Mouse (Mus musculus) intestine, embryonic 14.5 days (tissue): ENCODE results near the gene Cyp20a1. TPM values are rescaled to one million over a fixed set of nuclear protein-coding genes. Genes with fewer than 3 reads are reported as not detected.

Experiments used
- ATAC-seq: fragments of 200-750 bp; cut with Nextera tagmentation; replicated peaks from 2 replicates; pipeline ENCODE4 v1.8.0; 2017; ENCODE audit warnings: low read depth, moderate number of reproducible peaks, moderate TSS enrichment, moderate library complexity; ENCODE audit not compliant: low FRiP score, low TSS enrichment
- DNase-seq: peaks from one replicate; pipeline ENCODE4 v3.0.0-alpha.2; 2018; ENCODE audit warnings: low spot score
- H3K27ac ChIP-seq: fragments of 300-500 bp; sonication (generic); 2 replicates; pipeline ENCODE4 v1.5.1; 2014; ENCODE audit warnings: low read depth, mild to moderate bottlenecking, control low read depth
- H3K27me3 ChIP-seq: fragments of 300-500 bp; sonication (generic); replicated peaks from 2 replicates; pipeline ENCODE4 v1.6.1; 2014; ENCODE audit warnings: low read length, control low read depth; ENCODE audit not compliant: control insufficient read depth, insufficient read depth
- H3K36me3 ChIP-seq: fragments of 300-500 bp; sonication (generic); 2 replicates; pipeline ENCODE4 v1.6.1; 2014; ENCODE audit warnings: low read length, control low read depth; ENCODE audit not compliant: control insufficient read depth, insufficient read depth
- H3K4me1 ChIP-seq: fragments of 300-500 bp; sonication (generic); replicated peaks from 2 replicates; pipeline ENCODE4 v1.6.1; 2014; ENCODE audit warnings: low read length, control low read depth, mixed read lengths; ENCODE audit not compliant: control insufficient read depth, insufficient read depth
- H3K4me2 ChIP-seq: fragments of 300-500 bp; sonication (generic); 2 replicates; pipeline ENCODE4 v1.6.1; 2014; ENCODE audit warnings: low read length
- H3K4me3 ChIP-seq: fragments of 300-500 bp; sonication (generic); 2 replicates; pipeline ENCODE4 v1.5.1; 2014; ENCODE audit warnings: low read depth, low read length, control low read depth, mixed read lengths
- H3K9ac ChIP-seq: fragments of 300-500 bp; sonication (generic); 2 replicates; pipeline ENCODE4 v1.6.1; 2014; ENCODE audit warnings: mild to moderate bottlenecking, low read length
- H3K9me3 ChIP-seq: fragments of 300-500 bp; sonication (generic); 2 replicates; pipeline ENCODE4 v1.6.1; 2016; ENCODE audit warnings: low read length, control low read depth; ENCODE audit not compliant: control insufficient read depth
- WGBS: fragments of 180-500 bp; shearing (Covaris S2); extraction: QIAGEN DNeasy Blood & Tissue Kit; methylation state at CpG from one replicate; pipeline ENCODE4 v1.1.7; 2014; 5-methylcytosine and 5-hydroxymethylcytosine counted together
- polyA plus RNA-seq: library from polyadenylated mRNA; unstranded; fragments of >200 nt; fragmentation: Nextera tagmentation; extraction: Ambion mirVana; gene quantifications from 2 replicates; pipeline ENCODE4 v1.2.1, GENCODE M21; 2014

Gene Cyp20a1
- 12.0 and 18.7 TPM in 2 replicates for polyA plus RNA-seq

GRCm38 (mm10) chr1:60342808-60343629 lies at the start of gene Cyp20a1:
Gene Cyp20a1 (plus strand): TSS chr1:60343323.
- Histone ChIP-seq H3K4me3 (peak within 1 kb of the TSS; percentile 66), H3K9me3 (no peaks in the 10 kb centered on the region), H3K36me3 (0 out of 2 replicates have a peak, but pooled peaks cover 5% of the 10 kb centered on the region), H3K4me2 (peak within 1 kb of the TSS; percentile 84), H3K9ac (peak within 1 kb of the TSS; percentile 71), H3K27me3 (no peaks in the 10 kb centered on the region), H3K4me1 (peaks cover 10% of the 10 kb centered on the region), H3K27ac (peak within 1 kb of the TSS; percentile 93)
- peak; percentile 92 for DNase-seq
- WGBS, result 2% methylated on average over 56 of the region's 60 CpGs
- peak; percentile 98 for ATAC-seq

GRCm38 (mm10) chr1:60293921-60294320 lies 49.2 kb upstream of the Cyp20a1 start:
- no peak for ATAC-seq
- Histone ChIP-seq H3K4me3 (no peak overlapping the region), H3K9ac (no peak overlapping the region), H3K4me1 (no peaks in the 10 kb centered on the region), H3K27ac (no peak overlapping the region), H3K4me2 (no peak overlapping the region), H3K27me3 (no peaks in the 10 kb centered on the region), H3K36me3 (peaks cover 57% of the 10 kb centered on the region), H3K9me3 (no peaks in the 10 kb centered on the region)
- no peak for DNase-seq
- 65% methylated on average over 1 of the region's 1 CpGs for WGBS

- Histone ChIP-seq H3K4me3 (peak overlapping the region; percentile 66), H3K4me2 (peak overlapping the region; percentile 84), H3K36me3 (0 out of 2 replicates have a peak, but pooled peaks cover under 1% of the 10 kb centered on the region), H3K27ac (peak overlapping the region; percentile 93), H3K4me1 (peaks cover 10% of the 10 kb centered on the region), H3K9me3 (no peaks in the 10 kb centered on the region), H3K27me3 (no peaks in the 10 kb centered on the region), H3K9ac (peak overlapping the region; percentile 71)
- ATAC-seq (peak; percentile 34), DNase-seq (no peak)
- 12% methylated on average over 14 of the region's 14 CpGs for WGBS
Measured at GRCm38 (mm10) chr1:60343630-60344455, 720 bp downstream of the Cyp20a1 start.

DNA sequence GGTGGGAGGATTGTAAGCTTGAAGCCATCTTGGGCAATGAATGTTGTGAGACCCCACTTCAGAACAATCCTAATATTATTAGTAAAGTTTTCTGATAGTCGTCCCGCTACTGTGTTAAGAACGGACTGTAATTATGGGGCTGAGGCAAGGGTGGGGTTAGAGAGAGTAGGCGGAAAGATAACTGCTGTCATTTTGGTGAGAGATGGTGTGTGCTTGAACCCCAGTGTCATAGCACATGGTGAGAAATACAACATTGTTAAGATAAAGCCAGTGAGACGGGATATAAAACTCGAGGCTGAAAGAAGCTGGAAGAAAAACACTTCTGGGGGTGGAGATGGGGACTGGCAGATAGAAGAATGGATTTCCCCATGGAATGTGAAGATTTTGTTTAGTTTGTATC lies 1.5 kb downstream of the Cyp20a1 start:
- Histone ChIP-seq H3K4me1 (peaks cover 10% of the 10 kb centered on the region), H3K27ac (peak overlapping the region; percentile 52; the same call in 1 of the 2 replicates), H3K36me3 (no peaks in the 10 kb centered on the region), H3K9me3 (peaks cover 6% of the 10 kb centered on the region; the same call in 1 of the 2 replicates), H3K27me3 (no peaks in the 10 kb centered on the region), H3K4me2 (peak overlapping the region; percentile 84; the same call in 1 of the 2 replicates), H3K9ac (no peak overlapping the region), H3K4me3 (no peak overlapping the region)
- no peak for DNase-seq
- WGBS, result 57% methylated on average over 6 of the region's 6 CpGs
- no peak for ATAC-seq

- 25% methylated on average over 2 of the region's 2 CpGs for WGBS
- Histone ChIP-seq H3K9me3 (peaks cover 7% of the 10 kb centered on the region; the same call in 1 of the 2 replicates), H3K4me3 (no peak overlapping the region), H3K27ac (peak overlapping the region; percentile 52; the same call in 1 of the 2 replicates), H3K36me3 (no peaks in the 10 kb centered on the region), H3K4me1 (peaks cover 10% of the 10 kb centered on the region), H3K4me2 (no peak overlapping the region), H3K9ac (no peak overlapping the region), H3K27me3 (no peaks in the 10 kb centered on the region)
- ATAC-seq, result no peak
- DNase-seq, result no peak
Measured at GRCm38 (mm10) chr1:60345712-60346111, 2.6 kb downstream of the Cyp20a1 start.

DNA sequence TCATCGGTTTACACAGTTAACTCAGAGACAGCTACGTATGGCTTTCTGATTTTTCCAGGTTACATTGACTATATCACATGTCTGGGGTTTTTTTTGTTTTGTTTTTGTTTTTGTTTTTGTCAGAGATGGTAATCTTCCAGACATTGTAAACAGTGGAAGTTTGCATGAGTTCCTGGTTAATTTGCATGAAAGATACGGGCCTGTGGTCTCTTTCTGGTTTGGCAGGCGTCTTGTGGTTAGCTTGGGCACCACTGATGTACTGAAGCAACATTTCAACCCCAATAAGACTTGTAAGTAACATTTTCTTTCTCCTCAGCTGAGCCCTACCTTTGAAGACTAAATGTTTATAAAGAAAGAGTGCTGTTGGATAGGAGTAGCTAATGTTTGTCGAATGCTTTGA lies 9.7 kb downstream of the Cyp20a1 start:
- WGBS, result 85% methylated on average over 5 of the region's 5 CpGs
- ATAC-seq (no peak), DNase-seq (no peak)
- Histone ChIP-seq H3K4me3 (no peak overlapping the region), H3K4me1 (no peaks in the 10 kb centered on the region), H3K9ac (no peak overlapping the region), H3K9me3 (peaks cover 10% of the 10 kb centered on the region; the same call in 1 of the 2 replicates), H3K4me2 (no peak overlapping the region), H3K27me3 (no peaks in the 10 kb centered on the region), H3K36me3 (peaks cover 20% of the 10 kb centered on the region), H3K27ac (no peak overlapping the region)

- WGBS, result 90% methylated on average over 1 of the region's 1 CpGs
- ATAC-seq (no peak), DNase-seq (no peak)
- H3K27ac ChIP-seq, result no peak overlapping the region
- H3K27me3 ChIP-seq, result no peaks in the 10 kb centered on the region
- peaks cover 20% of the 10 kb centered on the region for H3K36me3 ChIP-seq
- no peak overlapping the region for H3K9ac ChIP-seq
- no peaks in the 10 kb centered on the region for H3K9me3 ChIP-seq
- no peak overlapping the region for H3K4me2 ChIP-seq
- H3K4me3 ChIP-seq, result no peak overlapping the region
- H3K4me1 ChIP-seq, result no peaks in the 10 kb centered on the region
Measured at GRCm38 (mm10) chr1:60361626-60362025, 18.5 kb downstream of the Cyp20a1 start.

DNA sequence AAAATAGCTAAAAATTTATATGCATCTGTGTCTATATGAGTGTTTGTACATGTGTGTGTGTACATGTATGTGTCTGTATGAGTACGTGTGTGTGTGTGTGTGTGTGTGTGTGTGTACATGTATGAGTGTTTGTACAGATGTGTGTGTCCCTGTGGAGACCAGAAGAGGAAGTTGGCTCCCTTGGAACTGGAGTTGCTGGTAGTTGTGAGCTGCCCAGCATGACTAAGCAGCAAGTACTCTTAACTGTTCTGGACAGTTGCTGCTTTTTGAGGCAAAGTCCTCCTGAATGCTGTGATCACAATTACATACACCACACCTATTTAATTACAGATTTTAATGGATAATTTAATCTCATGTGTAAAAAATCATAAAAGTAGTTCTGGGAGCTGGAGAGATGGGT lies 33.4 kb downstream of the Cyp20a1 start:
- Histone ChIP-seq H3K4me1 (no peaks in the 10 kb centered on the region), H3K9me3 (no peaks in the 10 kb centered on the region), H3K4me3 (no peak overlapping the region), H3K4me2 (no peak overlapping the region), H3K27ac (no peak overlapping the region), H3K27me3 (no peaks in the 10 kb centered on the region), H3K9ac (no peak overlapping the region), H3K36me3 (peaks cover 50% of the 10 kb centered on the region)
- no peak for ATAC-seq
- WGBS, result 96% methylated on average over 1 of the region's 1 CpGs
- no peak for DNase-seq
